Mouse (Mus musculus) liver, adult 2 months (tissue): ENCODE data around the gene Ly6f.

Experiments
- CTCF ChIP-seq: fragments of 200-500 bp; IDR thresholded peaks from 2 replicates; pipeline ENCODE4 v1.5.1; 2011; ENCODE audit warnings: low read depth, low read length, control low read depth
- POLR2A ChIP-seq: fragments of 200-500 bp; IDR thresholded peaks from 2 replicates; pipeline ENCODE4 v1.6.1; 2011; ENCODE audit warnings: low read length, control low read depth; ENCODE audit not compliant: insufficient read depth; ENCODE audit errors: extremely low read depth

GRCm38 (mm10) chr15:75242756-75243640 is 25.2 kb upstream of the Ly6f start:
- TF ChIP-seq POLR2A (no peak), CTCF (no peak)
